Mouse (Mus musculus) mature B cell (primary cell): Measurements from ENCODE around the gene Scgb2b27.
"Not testable (repeated sequence)": the region's sequence is repeated elsewhere in the genome, so short reads cannot be mapped to it uniquely, and the experiment has no call there.

Source experiments
- in situ Hi-C: fragments of 300-500 bp; cut with MboI; formaldehyde crosslinking; loops from 2 replicates; pipeline ENCODE4 v1.14.3; 2019

Gene Scgb2b27

GRCm38 (mm10) chr7:34013842-34014241 lies at the start of gene Scgb2b27:
Gene Scgb2b27, minus strand, starts transcription at chr7:34013942.
- in situ Hi-C loops: no loop called here

GRCm38 (mm10) chr7:34036076-34036815 lies 22.5 kb upstream of the Scgb2b27 start:
- in situ Hi-C loops: not testable (repeated sequence)

- in situ Hi-C loops: not testable (repeated sequence)
Measured at GRCm38 (mm10) chr7:34034579-34034978, 20.8 kb upstream of the Scgb2b27 start.

- in situ Hi-C loops: no loop called here
Measured at GRCm38 (mm10) chr7:34030026-34030425, 16.3 kb upstream of the Scgb2b27 start.

GRCm38 (mm10) chr7:34027202-34027601 lies 13.5 kb upstream of the Scgb2b27 start:
- in situ Hi-C loops: not testable (repeated sequence)

GRCm38 (mm10) chr7:34025641-34026040 lies 11.9 kb upstream of the Scgb2b27 start:
- in situ Hi-C loops: no loop called here

GRCm38 (mm10) chr7:34021183-34021582 lies 7.4 kb upstream of the Scgb2b27 start, which contains the start of gene Scgb1b27:
Gene Scgb1b27, plus strand, starts transcription at chr7:34021483.
- in situ Hi-C loops: not testable (repeated sequence)

- in situ Hi-C loops: not testable (repeated sequence)
Measured at GRCm38 (mm10) chr7:33982281-33982680, 31.5 kb downstream of the Scgb2b27 start.
